Mouse (Mus musculus): ENCODE data around the gene Erg.

DNA sequence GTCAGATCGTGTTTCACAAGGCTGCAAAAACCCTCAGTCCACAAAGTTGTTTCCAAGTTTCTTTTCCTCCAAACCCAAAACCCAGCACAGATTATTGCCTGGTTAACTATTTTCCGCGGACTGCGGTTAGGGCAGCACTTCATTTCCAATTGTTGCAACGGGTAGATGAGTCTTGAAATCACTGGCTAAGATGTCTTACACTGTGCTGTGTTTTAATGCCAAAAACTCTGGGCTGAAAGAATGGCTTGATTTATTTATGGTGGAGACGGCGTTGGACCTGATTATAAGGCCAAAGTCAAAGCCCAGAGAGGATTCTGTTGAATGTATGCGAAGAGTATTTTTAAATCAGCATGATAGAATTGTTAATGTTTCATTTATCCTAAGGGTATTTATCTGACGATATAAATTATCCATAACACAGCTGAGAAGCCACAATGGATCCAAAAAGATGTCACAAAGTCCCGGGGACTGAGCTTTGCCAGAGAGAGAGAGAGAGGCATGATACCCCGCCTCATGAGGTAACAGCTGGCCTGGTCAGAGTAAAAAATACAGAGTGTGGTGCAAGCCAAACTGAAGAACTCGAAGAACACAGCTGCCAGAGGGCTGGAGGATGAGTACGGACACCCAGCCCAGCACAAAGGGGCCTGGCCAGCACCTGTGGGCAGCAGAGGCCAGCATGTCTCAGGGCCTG is 53.9 kb downstream of the Erg start:
- no peak for TF ChIP-seq CTCF (IDR thresholded peaks at IDR 0.05; ENCODE audit: low read depth)
- TF ChIP-seq EP300 (IDR thresholded peaks at IDR 0.05; ENCODE audit: low read depth) = no peak

All from liver, postnatal 0 days (tissue).